Mouse (Mus musculus): Measurements from ENCODE around the gene Pabpn1l.

The Pabpn1l gene

DNA sequence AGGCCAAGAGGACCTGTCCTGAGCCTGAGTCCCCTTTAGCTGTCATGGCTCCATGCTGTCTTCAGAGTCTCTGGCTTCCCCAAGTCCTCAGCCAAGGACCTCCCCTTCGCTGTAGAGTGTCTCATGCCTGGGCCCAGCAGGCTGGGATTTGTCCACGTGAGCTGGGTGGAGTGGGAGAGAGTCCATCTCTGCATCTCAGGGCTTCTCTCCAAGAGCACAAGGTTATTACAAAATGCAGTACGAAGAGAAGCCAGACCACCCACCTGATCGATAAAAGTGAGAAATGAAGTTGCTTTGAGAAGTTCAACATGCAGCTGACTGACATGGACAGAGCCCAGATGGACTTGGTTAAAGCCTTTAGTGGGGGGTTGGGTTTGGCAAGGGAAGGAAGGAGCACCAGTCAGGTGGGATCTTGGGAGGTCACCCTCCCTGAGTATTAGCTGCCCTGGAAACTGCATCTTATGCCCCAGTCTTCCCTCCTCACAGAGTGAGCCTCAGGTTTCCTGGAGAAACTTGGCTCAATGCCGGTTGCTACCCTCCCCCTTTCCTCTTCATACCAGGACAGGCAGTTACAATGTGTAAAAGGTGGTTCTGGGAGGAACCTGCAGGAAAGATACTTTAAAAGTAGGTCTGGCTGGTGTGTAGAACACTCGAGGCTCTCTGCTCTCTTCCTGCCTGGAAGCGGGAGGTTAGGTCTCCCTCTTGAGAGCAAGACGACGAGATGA lies 6.2 kb downstream of the Pabpn1l start:
- DNase-seq (ENCODE audit: low spot score): no peak

DNA sequence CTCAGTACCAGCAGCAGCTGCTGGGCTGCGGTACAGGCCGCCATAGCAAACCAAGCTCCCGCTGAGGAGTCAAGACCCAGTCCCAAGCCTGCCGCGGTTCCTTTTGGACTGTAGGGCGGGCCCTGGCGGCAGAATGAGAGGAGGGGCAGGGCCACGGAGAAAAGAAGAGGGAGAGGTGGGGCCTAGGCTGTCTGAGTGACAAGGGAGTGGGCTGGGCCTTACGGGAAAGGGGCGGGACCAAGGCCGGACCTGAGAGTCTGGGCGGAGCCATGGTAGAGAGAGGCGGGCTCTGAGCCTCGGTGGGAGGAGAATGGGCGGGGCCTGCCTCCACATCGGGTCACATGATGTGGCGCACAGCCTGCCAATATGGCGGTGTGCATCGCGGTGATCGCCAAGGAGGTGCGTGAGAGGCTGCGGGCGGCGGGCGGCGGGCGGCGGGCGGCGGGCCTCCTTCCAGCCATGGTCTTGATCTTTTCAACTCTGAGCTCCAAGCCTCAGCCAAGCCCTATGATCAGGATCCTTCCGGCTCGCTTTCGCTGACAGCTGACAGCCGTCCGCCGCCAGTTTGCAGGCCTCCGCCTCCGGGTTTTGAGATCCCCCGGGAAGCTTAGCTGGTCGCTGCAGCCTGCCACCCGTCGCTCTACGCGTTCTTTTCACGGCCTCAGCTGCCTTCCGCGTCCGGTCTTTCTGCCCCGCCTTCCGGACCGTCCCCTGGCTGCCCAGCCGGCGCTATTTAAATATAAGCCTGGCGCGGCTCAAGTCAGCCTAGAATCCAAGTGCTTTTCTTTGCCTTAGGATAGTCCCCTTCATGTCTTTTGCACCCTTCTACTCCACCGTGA lies 11.0 kb downstream of the Pabpn1l start, which contains the start of the genes Galns and Trappc2l:
Gene Galns (minus strand): TSS at position 169 of the 839 bp plus-strand sequence.
Gene Trappc2l (plus strand): TSS at position 346 of the 839 bp plus-strand sequence.
- DNase-seq (ENCODE audit: low spot score): peak; percentile 100

DNA sequence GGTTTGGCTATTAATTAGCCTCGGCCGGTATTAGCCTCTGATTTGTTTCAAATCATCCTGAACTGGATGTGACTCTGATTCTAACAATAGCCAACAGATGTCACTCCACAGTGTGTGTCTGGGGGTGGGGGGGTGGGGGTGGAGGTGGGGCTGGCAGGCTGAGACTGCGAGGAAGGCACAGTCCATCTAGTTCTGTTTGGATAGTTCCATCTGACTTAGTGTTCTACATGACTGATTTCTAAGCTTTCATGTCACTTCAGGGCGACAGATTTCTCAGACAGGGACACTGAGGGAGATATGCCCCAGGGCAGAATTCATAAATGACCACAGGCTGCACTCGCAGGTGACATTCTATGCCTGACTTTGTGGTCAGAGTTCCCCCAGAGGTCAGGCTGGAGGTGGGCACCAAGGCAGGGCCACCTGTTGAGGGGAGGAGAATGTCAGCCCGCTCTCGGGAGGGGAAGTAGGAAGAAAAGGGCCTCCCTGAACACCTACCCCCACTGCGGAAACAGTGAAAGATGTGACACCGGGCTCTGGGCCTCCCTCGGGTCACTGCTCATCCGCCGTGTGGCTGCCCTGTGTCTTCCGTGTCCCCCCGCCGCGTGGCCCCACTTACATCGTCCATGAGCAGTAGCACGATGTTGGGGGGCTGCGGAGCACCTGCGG lies 11.8 kb downstream of the Pabpn1l start:
- DNase-seq (ENCODE audit: low spot score): no peak

DNA sequence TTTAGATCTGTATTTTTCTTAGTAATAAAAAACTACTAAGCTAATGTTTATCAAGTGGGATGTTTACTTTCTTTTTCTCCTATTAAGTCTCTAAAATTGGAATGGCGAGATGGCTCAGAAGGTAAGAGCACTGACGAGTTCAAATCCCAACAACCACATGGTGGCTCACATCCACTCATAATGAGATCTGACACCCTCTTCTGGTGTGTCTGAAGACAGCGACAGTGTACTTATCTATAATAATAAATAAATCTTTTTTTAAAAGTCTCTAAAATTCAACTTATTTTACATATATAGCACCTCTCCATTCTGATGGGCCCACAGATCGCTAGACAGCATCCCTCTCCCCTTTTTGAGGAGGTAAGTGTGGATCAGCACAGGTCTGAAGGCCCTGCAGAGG lies 12.3 kb downstream of the Pabpn1l start:
- DNase-seq (ENCODE audit: low spot score): no peak

DNA sequence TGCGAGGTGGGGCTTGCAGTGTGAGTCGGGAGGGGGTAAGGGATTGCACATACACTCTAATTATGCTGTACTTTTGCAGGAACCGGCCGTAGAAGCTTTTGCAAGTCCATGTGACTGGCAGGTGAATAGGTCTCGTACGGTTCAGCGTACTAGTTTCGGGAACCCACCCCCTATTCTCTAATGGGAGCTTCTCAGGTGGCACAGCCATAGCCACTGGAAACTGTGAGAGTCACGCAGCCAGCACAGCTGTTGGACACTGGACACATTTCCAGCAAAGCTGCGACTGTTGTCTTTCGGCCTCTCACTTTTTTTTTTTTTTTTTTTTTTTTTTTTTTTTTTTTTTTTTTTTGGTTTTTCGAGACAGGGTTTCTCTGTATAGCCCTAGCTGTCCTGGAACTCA lies 15.7 kb downstream of the Pabpn1l start:
- DNase-seq (ENCODE audit: low spot score): no peak

DNA sequence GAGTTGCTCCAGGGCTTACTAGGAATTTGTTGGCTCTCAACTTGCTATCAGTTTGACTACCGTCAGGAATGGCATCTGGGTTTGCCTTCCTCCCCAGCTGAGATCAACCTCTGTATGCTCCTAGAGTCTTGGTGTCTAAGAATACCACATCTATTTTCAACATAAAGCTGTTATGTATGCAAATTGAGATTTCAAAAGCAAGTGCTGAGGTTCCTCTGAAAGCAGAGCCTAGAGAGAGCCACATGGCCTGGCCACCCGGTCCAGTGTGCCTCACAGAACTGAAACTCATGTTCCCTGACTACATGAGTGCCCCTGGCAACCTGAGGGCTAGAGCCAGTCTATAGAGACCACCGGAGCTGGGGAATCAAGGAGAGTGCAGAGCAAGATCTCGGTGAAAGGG lies 17.2 kb downstream of the Pabpn1l start:
- DNase-seq (ENCODE audit: low spot score): no peak

DNA sequence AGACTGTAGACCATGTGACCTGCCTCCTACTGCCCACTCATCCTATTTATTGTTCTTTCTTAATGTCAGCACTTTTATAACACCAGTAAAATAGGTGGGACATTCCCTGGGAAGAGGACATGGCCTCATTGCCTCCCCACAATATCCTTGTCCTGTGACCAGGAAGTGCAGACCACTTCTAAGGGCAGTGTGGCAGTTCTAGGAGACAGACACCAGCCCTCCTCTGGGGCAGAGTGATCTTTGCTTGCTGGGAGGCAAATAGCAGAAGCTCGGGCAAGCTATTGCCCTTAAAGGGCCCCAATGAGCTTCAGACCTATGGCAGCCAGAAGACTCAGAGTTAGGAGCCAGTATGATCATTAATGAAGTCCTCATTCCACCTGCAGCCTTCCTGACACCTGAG lies 17.9 kb downstream of the Pabpn1l start:
- no peak for DNase-seq (ENCODE audit: low spot score)

DNA sequence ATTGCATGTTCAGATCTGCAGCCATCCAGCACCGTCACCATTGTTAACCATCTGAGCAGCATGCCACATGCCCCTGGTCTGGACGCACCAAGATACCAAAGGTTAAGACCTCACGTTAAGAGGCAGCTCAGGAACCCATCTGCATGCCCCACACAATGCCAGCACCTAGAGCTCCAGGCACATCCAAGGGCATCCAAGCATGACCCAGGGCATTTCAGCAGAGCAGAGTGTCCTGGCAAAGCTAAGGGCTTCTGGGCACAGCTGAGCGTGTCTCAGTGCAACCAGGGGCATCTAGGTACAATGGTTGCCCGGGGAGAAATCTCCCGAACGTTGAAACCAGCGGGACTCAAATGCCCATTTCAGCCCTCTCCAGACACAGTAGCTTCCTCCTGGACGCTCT lies 21.9 kb downstream of the Pabpn1l start:
- DNase-seq (ENCODE audit: low spot score): no peak

DNA sequence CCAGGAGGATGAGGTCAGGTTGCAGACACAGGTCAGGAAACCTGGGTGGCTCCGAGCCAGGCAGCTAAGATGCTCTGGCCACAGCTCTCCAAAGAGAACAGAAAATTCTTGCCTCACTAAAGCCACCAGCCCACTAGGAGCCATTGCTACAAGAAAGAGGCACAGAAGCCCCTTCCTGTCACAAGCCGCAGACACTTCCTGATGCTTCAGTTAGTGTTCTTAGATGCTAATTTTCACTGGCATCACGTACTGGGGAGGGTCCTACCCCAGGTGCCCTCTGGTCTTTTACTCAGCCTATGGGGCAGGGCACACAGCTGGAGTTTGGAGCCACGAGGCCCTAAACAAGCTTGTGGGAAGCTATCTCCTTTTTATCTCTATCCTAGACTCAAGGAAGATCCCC lies 26.5 kb downstream of the Pabpn1l start:
- no peak for DNase-seq (ENCODE audit: low spot score)

DNA sequence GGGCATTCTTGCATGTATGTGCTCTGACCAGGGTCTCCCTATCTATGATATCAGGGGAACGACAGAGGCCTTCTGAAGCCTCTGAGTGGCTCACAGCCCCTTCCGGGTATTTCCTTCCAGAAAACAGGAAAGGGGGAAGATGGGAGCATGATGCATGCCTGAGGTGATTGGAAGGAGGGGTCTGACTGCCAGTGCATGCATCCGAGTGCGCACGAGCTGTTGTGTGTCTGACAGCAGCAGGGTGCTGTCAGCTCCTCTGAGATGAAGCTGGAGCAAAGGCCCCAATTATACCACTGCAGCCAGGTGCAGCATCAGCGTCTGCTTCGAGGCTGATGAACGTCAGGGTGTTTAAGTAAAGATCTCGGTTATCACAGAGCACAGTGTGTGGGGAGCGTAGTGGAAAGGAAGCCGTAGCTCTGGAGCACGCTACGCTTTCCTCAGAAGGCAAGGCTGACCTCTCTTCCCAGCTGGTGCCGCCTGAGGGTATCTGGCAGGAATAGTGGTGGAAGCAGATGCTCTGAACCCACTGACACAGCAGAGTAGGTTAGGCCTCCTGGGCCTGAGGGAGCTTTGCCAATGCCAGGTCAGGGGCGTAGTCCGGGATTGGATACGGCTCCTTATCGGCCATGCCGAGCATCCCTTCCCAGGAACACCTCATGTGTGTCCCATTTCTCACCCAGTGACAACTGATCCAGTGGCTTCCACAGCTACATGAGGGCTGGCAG lies 28.6 kb downstream of the Pabpn1l start:
- DNase-seq (ENCODE audit: low spot score): no peak

DNA sequence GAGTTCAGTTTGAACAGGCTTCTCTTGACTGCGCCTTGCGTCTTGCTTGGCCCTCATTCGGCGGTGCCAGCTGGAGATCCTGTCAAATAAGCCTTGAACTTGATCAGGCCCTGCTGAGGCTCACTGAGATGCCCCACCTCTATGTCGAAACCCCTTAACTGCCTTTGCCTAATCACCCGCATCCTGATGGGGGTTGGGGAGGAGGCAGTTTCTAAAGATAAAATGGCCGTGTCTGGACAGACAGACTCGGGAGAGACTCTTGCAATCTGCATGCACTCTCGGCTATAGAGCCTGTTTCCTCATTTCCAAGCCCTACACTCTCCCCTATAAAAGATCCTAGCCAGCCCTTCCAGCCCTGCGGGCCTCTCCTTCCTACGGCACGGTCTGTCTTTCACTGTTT lies 29.3 kb downstream of the Pabpn1l start:
- no peak for DNase-seq (ENCODE audit: low spot score)

DNA sequence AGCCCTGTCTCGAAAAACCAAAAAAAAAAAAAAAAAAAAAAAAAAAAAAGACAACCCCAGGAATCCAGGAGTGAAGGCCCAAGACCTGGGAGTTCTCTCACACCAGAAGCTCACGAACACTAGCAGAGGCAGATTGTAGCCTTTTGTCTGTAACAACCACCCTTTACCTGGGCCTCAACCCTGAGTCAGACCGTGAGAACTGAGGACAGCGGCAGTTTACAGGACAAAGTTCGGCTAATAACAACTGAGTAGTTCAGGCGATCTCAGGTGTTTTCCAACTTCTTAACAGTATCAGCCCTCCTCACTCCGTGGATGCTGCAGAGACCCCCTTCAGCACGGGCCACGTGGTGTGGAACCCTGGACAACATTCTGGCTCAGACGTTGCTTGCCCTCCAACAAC lies 35.8 kb downstream of the Pabpn1l start:
- no peak for DNase-seq (ENCODE audit: low spot score)

DNA sequence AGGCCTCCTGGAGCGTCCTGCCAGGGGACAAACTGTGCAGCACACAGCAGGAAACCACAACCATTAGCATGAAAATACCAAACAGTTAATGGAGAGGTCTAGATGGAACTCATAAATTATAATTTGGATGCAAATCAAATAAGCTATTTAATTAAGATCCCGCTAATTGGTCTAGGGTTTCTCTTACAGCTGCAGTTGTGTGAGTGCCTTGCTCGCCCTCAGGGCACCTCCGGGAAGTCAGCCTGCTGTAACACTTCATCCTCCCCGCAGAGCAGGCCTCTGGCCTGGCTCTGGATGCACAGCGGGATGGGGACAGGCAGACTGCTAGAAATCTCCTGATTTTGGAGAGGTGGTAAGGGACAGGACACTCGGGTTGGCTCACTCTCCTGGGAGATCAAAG lies 36.4 kb downstream of the Pabpn1l start:
- DNase-seq (ENCODE audit: low spot score): no peak

DNA sequence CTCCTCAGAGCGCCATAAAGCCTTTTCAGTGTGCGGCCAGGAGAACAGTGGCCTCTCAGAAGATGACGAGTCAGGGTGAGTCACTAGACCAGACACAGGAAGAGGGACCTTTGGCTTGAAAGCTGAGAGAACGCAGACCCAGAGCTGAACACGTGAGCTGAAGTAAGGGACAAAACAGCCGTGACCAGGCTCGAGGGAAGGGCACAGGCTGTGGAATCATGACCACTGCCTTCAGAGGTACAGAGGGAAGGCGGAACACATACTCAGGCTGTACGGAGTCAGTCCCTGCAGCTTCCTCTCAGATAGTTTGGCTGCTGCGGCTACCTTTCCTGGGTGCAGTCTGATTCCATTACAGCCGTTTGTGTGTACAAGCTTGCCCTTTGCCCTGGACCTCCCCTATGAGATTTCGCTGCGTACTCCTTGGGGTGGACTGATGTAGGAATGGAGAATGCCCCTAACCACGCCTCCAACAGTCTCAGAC lies 37.1 kb downstream of the Pabpn1l start:
- DNase-seq (ENCODE audit: low spot score): no peak

DNA sequence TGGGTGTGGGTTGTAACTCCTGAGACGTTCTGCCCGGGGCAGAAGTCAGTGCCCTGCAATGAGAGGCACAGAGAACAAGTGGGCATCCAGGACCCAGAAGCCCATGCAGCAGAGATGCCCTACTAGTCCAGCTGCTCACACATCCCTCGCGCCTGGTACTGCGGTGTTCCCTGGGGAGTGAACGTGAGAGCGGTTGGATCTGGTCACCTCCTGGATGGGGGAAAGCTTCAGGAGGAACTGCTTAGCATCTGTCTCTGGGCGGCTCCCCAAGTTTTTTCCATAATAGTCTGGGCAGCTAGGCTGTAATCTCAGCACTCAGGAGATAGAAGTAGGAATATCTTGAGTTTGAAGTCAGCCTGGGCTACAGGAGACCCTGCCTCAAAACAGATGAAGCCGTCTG lies 37.6 kb downstream of the Pabpn1l start:
- DNase-seq (ENCODE audit: low spot score): no peak

DNA sequence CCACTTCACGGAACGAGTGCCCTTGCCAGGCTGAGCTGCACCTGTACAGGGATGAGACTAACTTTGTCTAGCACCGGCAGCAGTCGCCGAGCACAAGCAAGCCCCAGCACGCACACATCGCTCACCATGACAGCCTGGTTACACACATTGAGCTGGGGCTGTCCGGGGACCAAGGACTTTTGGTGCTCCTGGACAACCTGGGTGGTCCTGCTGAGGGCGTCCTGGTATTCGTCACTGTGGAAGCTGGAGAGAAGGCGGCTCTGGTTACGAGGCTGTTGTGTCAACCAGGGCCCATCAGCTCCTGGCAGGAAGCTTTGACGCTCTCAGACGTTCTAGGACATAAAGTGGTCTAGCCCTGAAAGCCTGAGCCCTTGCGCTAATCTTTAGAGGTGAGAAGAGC lies 41.6 kb downstream of the Pabpn1l start:
- DNase-seq (ENCODE audit: low spot score): no peak

DNA sequence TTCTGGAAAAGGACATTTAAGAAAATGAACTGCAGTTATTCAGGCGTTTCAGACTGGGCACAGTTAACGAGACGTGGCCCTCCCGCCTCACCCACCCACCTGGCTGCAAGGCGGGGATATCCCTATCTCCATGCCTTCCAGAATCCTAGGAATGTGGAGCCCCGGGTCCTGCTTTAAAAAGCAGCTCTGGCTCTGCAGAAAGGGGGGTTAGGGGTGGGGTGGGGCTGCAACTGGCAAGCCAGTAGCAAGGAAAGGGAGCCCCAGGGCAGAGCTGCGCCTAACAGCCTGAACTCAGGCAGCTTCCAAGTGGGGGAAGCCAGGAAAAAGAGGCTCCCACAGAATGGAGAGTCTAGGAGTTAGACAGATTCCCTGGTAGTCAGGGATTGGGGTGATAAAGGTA lies 43.3 kb downstream of the Pabpn1l start:
- DNase-seq (ENCODE audit: low spot score): no peak

DNA sequence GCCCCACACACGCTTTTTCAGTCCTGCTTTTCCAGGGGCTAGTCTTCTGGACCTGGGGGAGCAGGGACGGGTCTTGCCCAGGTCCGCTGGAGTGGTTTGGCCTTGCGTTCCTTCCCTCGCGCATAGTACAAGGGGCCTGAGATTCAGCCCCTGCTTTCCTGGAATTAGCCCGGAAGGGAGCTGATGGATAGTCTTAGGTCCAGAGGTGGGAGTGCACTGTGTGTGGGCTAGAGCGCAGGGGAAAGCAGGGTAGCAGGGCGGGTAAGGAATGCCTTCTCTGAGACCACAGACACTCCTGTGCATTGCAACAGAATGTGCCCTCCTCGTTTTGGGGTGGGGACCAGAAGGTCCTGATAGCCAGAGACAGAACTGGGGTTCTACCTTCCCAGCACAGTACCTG lies 45.4 kb downstream of the Pabpn1l start:
- no peak for DNase-seq (ENCODE audit: low spot score)

DNA sequence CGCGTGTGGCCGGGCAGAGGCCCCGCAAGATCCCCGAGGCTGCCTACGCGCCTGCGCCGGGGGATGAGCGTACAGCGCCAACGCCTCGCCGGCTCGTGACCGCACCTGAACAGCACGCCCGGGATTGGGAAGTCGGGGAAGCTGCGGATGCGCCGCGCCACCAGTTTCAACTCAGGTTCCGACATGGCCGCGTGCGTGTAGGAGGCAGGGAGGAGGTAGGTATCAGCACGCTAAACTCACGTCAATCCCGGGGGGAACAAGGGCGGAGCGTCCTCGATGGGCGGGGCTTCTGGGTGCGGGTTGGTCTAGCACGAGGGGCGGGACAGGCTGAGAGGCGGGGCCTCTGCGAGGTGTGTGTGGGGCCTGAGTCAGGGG lies 45.9 kb downstream of the Pabpn1l start, which contains the start of gene Aprt:
Gene Aprt (minus strand): TSS at position 262 of the 375 bp plus-strand sequence.
- peak; percentile 98 for DNase-seq (ENCODE audit: low spot score)

DNA sequence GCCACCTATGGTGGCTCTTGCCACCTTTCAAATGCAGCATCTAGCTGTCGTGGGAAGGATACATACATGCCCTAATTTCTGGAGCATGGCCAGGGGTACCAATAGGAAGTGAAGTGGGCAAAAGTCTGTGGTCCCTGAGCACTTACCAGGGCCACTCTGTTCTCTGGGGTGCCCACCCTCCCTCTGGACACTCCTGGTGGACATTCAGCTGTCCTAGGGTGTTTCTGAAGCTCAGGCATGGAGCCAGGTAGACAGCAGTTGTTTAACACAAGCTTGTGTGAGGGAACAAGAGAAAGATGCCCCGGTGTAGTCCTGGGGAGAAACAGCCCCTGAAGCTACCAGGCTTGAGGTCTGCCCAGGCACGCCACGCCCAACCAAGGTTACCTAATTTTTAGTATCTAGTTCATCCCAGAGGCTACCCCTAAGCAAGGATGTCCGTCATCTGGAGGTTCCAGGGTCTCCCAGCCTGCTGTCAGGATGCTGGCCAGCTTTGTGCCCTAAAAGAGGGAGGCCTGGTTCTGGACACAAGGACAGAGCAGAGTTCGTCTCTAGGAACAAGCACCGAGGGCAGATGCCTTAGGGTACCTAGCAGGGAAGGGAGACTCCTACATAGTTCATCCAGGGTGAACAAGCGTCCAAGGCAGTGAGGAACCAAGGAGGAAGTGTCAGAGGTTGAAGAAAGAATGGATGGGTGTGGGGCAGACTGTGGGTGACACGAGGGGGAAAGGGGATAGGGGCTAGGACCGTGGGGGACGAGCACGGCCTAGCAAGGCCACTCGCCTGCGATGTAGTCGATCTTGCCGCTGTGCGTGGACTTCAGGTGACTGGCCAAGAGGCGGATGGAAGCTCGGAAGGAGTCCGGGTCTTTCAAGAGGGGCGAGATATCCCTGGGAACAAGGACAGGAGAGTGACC lies 46.5 kb downstream of the Pabpn1l start:
- DNase-seq (ENCODE audit: low spot score): no peak

DNA sequence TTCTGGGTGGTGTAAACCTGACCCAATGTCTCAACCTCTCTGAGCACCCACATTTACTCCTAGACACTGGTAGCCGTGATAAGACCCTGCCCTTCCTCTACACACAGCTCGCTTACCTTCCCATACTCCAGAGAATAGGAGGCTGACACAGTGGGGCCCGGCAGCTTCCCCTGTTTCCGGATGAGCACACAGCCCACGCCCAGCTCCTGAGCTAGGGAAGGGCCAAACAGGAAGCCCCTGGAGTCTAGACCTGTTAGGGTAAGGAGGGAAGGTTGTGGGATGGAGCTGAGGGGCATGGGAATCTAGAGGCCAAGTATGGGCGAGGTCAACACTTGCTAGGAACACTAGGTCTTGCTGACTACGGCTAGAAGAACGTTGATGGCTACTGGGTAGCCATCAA lies 47.3 kb downstream of the Pabpn1l start:
- no peak for DNase-seq (ENCODE audit: low spot score)

All from embryo, embryonic 10.5 days (tissue).